Mouse (Mus musculus) neural tube, embryonic 12.5 days (tissue): ENCODE results near the gene Il12rb1. TPM values are rescaled to one million over a fixed set of nuclear protein-coding genes. Genes with fewer than 3 reads are reported as not detected.

Experiments
- ATAC-seq: fragments of 200-750 bp; cut with Nextera tagmentation; 2 replicates; pipeline ENCODE4 v1.8.0; 2017; ENCODE audit warnings: low read depth, mild to moderate bottlenecking, moderate TSS enrichment, moderate library complexity; ENCODE audit not compliant: low FRiP score
- H3K27ac ChIP-seq: fragments of 300-500 bp; sonication (generic); 2 replicates; pipeline ENCODE4 v1.5.1; 2016
- H3K27me3 ChIP-seq: fragments of 300-500 bp; sonication (generic); replicated peaks from 2 replicates; pipeline ENCODE4 v1.6.1; 2016; ENCODE audit warnings: mild to moderate bottlenecking
- H3K36me3 ChIP-seq: fragments of 300-500 bp; sonication (generic); 2 replicates; pipeline ENCODE4 v1.6.1; 2016; ENCODE audit warnings: mild to moderate bottlenecking
- H3K4me1 ChIP-seq: fragments of 300-500 bp; sonication (generic); 2 replicates; pipeline ENCODE4 v1.6.1; 2016
- H3K4me2 ChIP-seq: fragments of 300-500 bp; sonication (generic); replicated peaks from 2 replicates; pipeline ENCODE4 v1.6.1; 2016; ENCODE audit warnings: mild to moderate bottlenecking
- H3K4me3 ChIP-seq: fragments of 300-500 bp; sonication (generic); 2 replicates; pipeline ENCODE4 v1.5.1; 2016
- H3K9ac ChIP-seq: fragments of 300-500 bp; sonication (generic); 2 replicates; pipeline ENCODE4 v1.6.1; 2016; ENCODE audit warnings: mild to moderate bottlenecking
- H3K9me3 ChIP-seq: fragments of 300-500 bp; sonication (generic); 2 replicates; pipeline ENCODE4 v1.6.1; 2016; ENCODE audit warnings: mild to moderate bottlenecking
- WGBS: fragments of 180-500 bp; shearing (Covaris S2); methylation state at CpG from one replicate; pipeline ENCODE4 v1.1.7; 2016; 5-methylcytosine and 5-hydroxymethylcytosine counted together
- polyA plus RNA-seq: library from polyadenylated mRNA; unstranded; fragments of >200 nt; fragmentation: Nextera tagmentation; extraction: Ambion mirVana; gene quantifications from 2 replicates; pipeline ENCODE4 v1.2.1, GENCODE M21; 2016

Il12rb1 gene
- polyA plus RNA-seq, 1 experiment from 2014 or later, result not detected

DNA sequence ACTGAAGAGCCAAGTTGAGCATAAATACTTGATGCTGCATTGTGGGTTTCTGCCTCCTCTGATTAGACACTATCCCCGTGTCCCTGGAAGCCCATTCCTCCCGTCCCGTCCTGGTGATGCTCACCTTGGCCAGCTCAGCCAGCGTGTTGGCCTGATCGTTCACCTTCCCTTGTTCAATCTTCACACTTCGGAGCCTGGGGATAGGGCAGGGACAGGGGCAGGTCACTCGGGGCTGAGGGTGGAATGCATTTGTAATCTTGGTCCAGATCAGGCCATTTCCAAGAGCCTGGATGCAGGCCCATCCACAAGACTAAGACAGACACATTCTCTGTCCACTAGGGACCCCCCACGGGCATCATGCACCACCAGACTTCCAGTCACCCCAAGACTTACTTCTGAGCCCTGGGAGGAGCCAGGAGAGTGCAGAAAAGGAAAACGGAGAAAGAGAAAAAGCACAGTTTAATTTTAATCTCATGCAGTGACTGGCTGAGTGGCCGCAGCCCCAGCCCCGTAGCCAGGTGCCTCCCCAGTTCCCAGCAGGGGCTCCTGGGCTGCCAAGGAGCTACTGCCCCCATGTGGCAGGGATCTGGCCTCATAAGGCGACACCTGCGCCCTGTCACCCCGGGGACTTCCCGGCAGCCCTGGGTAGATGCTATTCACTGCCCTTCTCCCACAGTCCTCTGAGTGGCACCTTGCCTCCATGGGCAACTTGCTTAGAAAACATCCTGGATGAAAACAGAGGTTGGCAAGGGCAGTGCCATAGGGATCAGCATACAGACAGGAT is 38.3 kb downstream of the Il12rb1 start:
- WGBS, result 58% methylated on average over 15 of the region's 15 CpGs
- H3K27ac ChIP-seq, result no peak overlapping the region
- no peak overlapping the region for H3K4me2 ChIP-seq
- no peak overlapping the region for H3K9ac ChIP-seq
- no peak overlapping the region for H3K4me3 ChIP-seq
- H3K36me3 ChIP-seq, result 0 out of 2 replicates have a peak, but pooled peaks cover 1% of the 10 kb centered on the region
- H3K4me1 ChIP-seq, result peaks cover 3% of the 10 kb centered on the region; the same call in 1 of the 2 replicates
- no peak for ATAC-seq
- H3K27me3 ChIP-seq, result no peaks in the 10 kb centered on the region
- H3K9me3 ChIP-seq, result no peaks in the 10 kb centered on the region

DNA sequence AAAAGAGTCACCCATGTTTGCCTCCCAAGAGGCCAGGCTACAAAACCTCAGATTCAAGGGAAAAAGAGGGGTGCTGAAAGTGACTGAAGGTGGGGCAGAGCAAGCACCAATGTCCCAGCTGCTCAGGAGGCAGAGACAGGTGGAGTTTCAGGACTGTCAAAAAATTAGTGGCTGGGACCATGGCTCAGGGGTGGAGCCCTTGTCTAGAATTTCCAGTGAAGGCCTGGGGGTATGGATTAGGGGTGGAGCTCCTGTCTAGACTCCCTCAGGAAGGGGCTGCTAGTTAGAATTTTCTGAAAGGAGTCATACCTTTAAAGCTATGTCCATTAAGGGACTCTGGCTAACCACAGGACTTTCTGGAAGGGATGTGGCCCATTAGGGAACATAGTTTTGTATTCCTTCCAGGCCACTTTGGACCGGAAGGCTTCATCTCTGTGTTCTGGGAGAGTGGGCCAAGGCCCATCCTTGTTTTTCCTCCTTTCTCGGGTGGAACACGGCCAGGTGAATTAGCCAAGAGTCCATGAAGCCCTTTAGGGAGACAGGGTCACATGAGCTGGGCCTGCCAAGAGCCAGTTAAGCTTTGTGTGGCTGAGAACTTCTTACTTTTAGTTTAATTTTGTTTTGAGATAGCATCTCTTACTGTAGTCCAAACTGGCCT is 41.2 kb downstream of the Il12rb1 start:
- WGBS, result 91% methylated on average over 3 of the region's 3 CpGs
- H3K27ac ChIP-seq, result no peak overlapping the region
- H3K4me2 ChIP-seq, result no peak overlapping the region
- ATAC-seq, result no peak
- no peaks in the 10 kb centered on the region for H3K27me3 ChIP-seq
- peaks cover 18% of the 10 kb centered on the region for H3K36me3 ChIP-seq
- peaks cover 3% of the 10 kb centered on the region; the same call in 1 of the 2 replicates for H3K4me1 ChIP-seq
- H3K4me3 ChIP-seq, result no peak overlapping the region
- H3K9ac ChIP-seq, result no peak overlapping the region
- H3K9me3 ChIP-seq, result no peaks in the 10 kb centered on the region

DNA sequence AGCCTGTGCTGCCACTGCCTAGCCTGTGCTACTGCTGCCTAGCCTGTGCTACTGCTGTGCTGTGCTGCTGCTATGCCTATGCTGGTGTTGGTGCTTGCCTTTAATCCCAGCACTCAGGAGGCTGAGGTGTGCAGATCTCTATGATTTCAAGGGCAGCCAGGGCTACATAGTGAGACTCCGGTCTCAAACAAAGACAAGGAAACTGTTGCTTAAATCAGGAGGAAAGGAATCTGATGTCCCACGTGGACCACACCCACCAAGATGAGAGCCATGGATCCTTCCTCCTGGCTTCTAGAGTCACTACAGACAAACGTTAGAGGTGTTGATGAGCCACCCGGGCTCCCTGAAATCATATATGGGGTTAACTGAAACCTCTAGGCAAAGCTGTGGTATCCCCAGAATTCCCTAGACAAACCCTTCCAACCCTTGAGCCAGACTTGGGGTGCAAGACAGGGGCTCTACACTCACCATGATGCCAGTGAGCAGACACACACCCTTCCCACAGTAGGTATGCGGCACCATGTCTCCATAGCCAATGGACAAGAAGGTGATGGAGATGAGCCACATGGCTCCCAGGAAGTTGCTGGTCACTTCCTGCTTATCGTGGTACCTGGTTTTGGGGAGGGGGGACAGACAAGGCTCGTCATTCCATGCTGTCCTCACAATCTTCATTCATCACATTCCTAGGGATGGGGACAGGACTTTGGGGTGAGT is 42.0 kb downstream of the Il12rb1 start:
- no peak for ATAC-seq
- WGBS, result 83% methylated on average over 7 of the region's 7 CpGs
- peaks cover 24% of the 10 kb centered on the region for H3K36me3 ChIP-seq

DNA sequence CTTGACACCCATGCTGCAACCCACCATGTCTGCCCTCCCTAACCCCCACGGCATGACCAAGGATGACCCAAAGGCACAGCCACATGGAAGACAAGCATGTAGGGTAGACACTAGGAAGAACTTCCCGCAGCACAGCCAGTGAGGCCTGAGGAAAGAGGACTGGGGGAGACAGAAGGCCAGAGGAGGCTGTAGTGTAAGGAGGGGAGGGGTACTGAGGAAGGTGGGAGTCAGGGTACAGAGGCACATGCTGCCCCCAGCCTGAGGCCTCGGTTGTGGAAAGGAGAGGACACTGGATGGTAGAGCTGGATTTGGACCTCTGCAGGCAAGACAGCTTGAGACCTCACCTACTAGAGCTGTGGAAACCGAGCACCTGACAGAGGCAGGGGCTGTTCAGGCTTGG is 42.7 kb downstream of the Il12rb1 start:
- 85% methylated on average over 4 of the region's 4 CpGs for WGBS
- Histone ChIP-seq H3K36me3 (peaks cover 24% of the 10 kb centered on the region), H3K27me3 (no peaks in the 10 kb centered on the region), H3K4me1 (no peaks in the 10 kb centered on the region; the same call in 1 of the 2 replicates), H3K4me3 (no peak overlapping the region), H3K4me2 (no peak overlapping the region), H3K9ac (no peak overlapping the region), H3K27ac (no peak overlapping the region), H3K9me3 (no peaks in the 10 kb centered on the region)
- ATAC-seq, result no peak

More for the DNA sequence above, 42.0 kb downstream of the Il12rb1 start:
- H3K27me3 ChIP-seq, result no peaks in the 10 kb centered on the region
- no peaks in the 10 kb centered on the region for H3K9me3 ChIP-seq
- H3K4me2 ChIP-seq, result no peak overlapping the region
- H3K9ac ChIP-seq, result no peak overlapping the region
- H3K4me3 ChIP-seq, result no peak overlapping the region
- H3K4me1 ChIP-seq, result no peaks in the 10 kb centered on the region; the same call in 1 of the 2 replicates
- no peak overlapping the region for H3K27ac ChIP-seq

DNA sequence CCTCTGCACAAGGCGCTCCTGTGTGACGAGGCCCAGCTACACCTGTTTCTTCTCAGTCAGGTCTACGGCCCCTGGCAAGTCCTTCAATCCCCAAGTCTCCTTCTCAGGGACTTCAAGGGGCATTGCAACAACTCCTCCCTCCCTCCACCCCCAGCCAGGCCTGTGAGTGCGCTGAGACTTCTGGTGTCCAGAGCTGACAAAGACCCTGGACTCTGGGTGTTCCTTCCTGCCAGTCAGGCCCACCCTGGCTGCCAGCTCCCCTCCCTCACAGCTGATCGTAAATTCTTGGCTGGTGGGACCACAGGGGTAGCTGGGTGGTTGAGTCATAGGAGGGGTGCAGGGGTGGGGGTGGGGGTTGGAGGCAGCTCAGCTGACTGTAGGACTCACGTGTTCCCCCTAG is 43.6 kb downstream of the Il12rb1 start:
- Histone ChIP-seq H3K27me3 (no peaks in the 10 kb centered on the region), H3K36me3 (peaks cover 24% of the 10 kb centered on the region), H3K4me3 (no peak overlapping the region), H3K4me1 (peaks cover 8% of the 10 kb centered on the region), H3K27ac (no peak overlapping the region), H3K9ac (0 out of 2 replicates have a peak overlapping the region, but pooled peaks have one; percentile 21), H3K4me2 (no peak overlapping the region), H3K9me3 (no peaks in the 10 kb centered on the region)
- no peak; the same call in 1 of the 2 replicates for ATAC-seq
- WGBS, result 46% methylated on average over 6 of the region's 6 CpGs

DNA sequence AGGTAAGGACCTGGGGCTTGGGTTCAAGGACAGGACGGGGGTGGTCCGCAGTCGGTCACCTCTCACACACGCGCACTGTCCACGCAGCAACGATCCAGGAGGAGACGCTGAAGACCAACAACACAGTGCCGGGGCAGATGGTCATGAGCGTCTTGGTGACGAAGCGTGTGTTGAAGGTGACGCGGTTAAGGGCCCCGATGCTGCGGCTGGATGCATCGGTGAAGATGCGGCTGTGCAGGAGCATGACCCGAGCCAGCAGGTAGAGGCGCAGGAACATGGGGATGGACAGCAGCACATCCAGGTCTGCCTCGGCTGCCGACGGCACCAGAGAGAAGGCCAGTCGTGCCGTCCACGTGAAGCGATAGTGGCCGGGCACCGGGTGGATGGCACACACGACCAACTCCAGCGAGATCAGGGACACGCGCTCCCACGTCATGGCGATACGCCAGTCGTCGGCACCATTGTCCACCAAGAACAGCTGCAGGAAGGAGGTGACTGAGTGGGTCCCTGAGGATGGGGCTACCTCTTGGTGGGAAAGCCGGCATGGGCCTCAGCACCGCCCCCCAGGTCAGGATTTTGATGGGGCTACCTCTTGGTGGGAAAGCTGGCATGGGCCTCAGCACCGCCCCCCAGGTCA is 44.5 kb downstream of the Il12rb1 start:
- H3K4me1 ChIP-seq, result peaks cover 17% of the 10 kb centered on the region
- no peak overlapping the region for H3K9ac ChIP-seq
- H3K36me3 ChIP-seq, result peaks cover 24% of the 10 kb centered on the region
- H3K4me2 ChIP-seq, result no peak overlapping the region
- 90% methylated on average over 41 of the region's 41 CpGs for WGBS
- no peak for ATAC-seq
- H3K27ac ChIP-seq, result no peak overlapping the region
- no peaks in the 10 kb centered on the region for H3K27me3 ChIP-seq
- H3K4me3 ChIP-seq, result no peak overlapping the region
- no peaks in the 10 kb centered on the region for H3K9me3 ChIP-seq

DNA sequence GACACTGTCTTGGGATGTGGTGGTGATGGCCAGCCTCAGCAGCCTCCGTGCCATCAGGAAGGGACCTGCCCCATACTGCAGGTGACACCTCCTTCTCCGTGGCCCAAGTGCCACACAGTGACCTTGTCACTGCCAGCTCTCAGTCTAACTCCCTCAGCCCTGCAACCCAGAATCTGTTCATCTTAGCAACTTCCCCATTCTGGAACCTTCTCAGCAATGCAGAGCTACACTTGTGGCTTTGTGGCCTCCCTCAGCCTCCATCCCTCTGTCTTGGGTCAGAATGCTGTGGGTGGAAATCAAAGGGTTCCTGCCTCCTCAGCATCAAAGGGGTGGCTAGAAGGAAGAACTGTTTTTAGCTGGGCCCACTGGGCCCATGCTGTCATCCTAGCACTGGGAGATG is 45.6 kb downstream of the Il12rb1 start:
- H3K36me3 ChIP-seq, result peaks cover 24% of the 10 kb centered on the region
- H3K4me1 ChIP-seq, result peaks cover 27% of the 10 kb centered on the region
- no peaks in the 10 kb centered on the region for H3K9me3 ChIP-seq
- 83% methylated on average over 2 of the region's 2 CpGs for whole genome bisulfite sequencing
- ATAC-seq, result no peak
- H3K4me3 ChIP-seq, result no peak overlapping the region
- no peak overlapping the region for H3K9ac ChIP-seq
- H3K27me3 ChIP-seq, result no peaks in the 10 kb centered on the region
- no peak overlapping the region for H3K4me2 ChIP-seq
- no peak overlapping the region for H3K27ac ChIP-seq

DNA sequence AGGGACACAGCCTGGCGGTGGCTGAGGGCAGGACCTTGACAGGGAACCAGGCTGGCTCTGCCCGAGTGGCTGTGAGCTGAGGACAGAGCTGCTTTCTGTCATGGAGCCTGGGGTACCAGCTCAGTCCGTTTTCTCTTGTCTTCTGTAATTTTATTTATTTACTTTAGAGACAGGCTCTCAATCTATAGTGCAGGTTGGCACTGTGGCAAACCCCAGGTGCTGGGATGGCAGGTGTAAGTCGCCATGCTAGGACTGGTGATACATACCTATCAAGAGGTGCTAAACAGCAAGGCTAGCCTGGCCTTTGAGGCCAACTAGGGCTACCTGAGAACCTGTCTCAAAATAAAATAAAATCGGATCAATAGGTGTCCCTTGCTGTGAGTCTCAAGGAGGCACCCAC is 47.8 kb downstream of the Il12rb1 start:
- Histone ChIP-seq H3K9me3 (no peaks in the 10 kb centered on the region), H3K27ac (no peak overlapping the region), H3K4me2 (peak overlapping the region; percentile 87; the same call in 1 of the 2 replicates), H3K9ac (peak overlapping the region; percentile 19; the same call in 1 of the 2 replicates), H3K27me3 (no peaks in the 10 kb centered on the region), H3K4me3 (no peak overlapping the region), H3K4me1 (peaks cover 29% of the 10 kb centered on the region), H3K36me3 (peaks cover 24% of the 10 kb centered on the region)
- ATAC-seq, result no peak
- 62% methylated on average over 5 of the region's 5 CpGs for WGBS

DNA sequence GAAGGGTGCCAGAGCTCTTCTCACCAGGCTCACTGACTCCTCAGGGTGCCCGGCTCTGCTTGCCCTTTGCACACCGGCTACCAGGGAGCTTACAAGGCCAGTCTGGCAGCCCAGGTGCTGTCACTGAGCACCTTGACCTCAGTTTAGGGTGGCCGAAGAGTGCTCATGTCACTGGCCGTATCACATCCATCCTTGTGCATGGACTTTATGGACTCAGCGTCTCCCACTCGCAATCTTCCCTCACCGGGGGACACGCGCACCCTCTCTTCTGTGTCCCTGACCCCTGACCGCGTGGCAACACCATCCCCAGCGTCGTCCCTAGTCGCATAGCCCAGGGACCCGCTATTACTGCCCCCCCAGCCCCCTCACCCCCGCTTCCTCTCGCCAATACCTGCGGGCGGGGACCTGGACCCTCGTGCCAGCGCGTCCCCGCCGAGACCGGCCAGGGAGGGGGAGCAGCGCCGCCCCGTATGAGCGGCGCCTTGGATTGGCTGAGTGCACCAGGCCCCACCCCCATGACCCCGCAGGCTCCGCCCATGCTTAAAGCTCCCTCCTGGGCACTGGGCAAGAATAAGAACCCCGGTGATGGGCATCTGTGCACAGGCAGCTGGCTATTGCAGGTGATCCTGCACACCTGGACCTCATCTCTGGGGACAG is 48.4 kb downstream of the Il12rb1 start:
- Histone ChIP-seq H3K4me1 (peaks cover 33% of the 10 kb centered on the region), H3K9me3 (no peaks in the 10 kb centered on the region), H3K4me2 (peak overlapping the region; percentile 87), H3K36me3 (peaks cover 22% of the 10 kb centered on the region), H3K27me3 (peaks cover 6% of the 10 kb centered on the region; the same call in 1 of the 2 replicates), H3K27ac (no peak overlapping the region), H3K9ac (peak overlapping the region; percentile 59), H3K4me3 (peak overlapping the region; percentile 41)
- ATAC-seq, result peak; percentile 82
- WGBS, result 9% methylated on average over 33 of the region's 33 CpGs

DNA sequence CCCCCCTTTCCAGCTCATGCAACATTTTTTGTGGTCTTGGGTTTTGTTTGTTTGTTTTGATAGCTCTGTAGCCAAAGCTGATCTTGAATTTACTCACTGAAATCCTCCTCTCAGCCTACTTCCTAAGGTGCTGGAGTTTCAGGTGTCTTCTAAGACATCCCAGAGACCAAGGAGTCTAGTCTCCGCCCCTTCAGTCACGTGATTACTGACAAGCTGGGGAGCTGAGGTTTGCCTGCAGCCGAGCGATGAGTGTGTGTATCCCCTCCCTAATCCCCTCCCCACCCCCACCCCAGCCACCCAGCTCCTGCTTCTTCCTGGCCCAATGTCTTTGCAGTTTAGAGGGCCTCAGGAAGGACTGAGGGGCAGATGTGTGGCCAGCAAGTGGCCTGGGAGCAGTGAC is 49.3 kb downstream of the Il12rb1 start:
- 12% methylated on average over 4 of the region's 4 CpGs for WGBS
- Histone ChIP-seq H3K9ac (no peak overlapping the region), H3K4me1 (peaks cover 40% of the 10 kb centered on the region), H3K4me2 (peak overlapping the region; percentile 87), H3K9me3 (no peaks in the 10 kb centered on the region), H3K27me3 (peaks cover 13% of the 10 kb centered on the region), H3K4me3 (no peak overlapping the region), H3K27ac (no peak overlapping the region), H3K36me3 (peaks cover 14% of the 10 kb centered on the region)
- no peak for ATAC-seq

DNA sequence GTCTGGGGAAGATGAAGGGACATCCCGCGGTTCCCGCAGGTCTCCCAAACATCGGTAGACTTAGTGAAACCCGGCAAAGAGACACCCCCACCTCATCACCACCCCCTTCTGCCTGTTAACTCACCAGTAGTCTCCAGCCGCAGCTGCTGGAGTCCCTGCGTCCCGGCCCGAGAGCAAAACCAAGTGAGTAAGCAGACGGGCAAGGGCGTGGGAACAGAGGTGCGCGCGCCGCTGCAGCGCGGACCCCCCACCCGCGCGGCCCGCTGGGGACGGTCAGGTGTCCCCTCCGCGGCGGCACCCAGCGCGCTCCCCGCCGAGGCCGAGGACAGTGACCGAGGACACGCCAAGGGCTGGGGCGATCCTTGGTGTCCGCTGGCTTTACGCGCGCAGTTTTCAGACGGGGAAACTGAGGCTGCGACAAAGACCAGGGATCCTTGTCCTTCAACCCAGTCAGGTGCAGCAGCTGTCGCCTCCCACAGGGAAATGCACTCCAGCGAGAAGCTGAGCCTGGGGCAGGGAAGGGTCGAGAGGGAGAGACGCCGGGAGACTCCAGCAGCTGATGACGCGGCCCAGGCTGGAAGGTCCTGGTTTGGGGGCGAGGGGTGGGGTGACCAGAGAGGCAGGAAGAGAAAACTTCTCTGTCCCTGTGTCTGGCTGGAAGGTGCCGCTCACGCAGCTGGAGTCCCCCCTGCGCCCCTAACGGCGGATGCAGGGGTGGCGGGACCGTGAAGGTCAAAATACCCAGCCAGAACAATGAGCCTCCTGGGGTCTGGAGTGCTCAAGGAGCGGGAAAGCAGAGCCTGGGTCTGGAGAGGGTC is 54.8 kb downstream of the Il12rb1 start, which contains the start of gene Kcnn1:
Kcnn1 (minus strand) TSS at position 435 of the 818 bp plus-strand sequence.
- Histone ChIP-seq H3K4me2 (peak within 1 kb of the TSS; percentile 62), H3K27me3 (peaks cover 13% of the 10 kb centered on the region), H3K4me1 (peaks cover 56% of the 10 kb centered on the region), H3K36me3 (peaks cover 5% of the 10 kb centered on the region), H3K9me3 (no peaks in the 10 kb centered on the region), H3K4me3 (peak within 1 kb of the TSS; percentile 50), H3K27ac (peak within 1 kb of the TSS; percentile 89), H3K9ac (peak within 1 kb of the TSS; percentile 65)
- under 1% methylated on average over 55 of the region's 55 CpGs for WGBS
- peak; percentile 2; the same call in 1 of the 2 replicates for ATAC-seq
